Mouse (Mus musculus) adrenal gland, postnatal 14 days (tissue): Measurements from ENCODE around the gene Cdc25a. TPM values are rescaled to one million over a fixed set of nuclear protein-coding genes. Genes with fewer than 3 reads are reported as not detected.
A peak's percentile ranks its signal among the peaks of the same experiment; 100 is the strongest.

ENCODE experiments used
- DNase-seq: peaks from one replicate; pipeline ENCODE4 v3.0.0; 2021; ENCODE audit warnings: mixed read lengths
- total RNA-seq: library from RNA; stranded (reverse); gene quantifications from 2 replicates; pipeline ENCODE4 v1.2.3, GENCODE M21; 2021

The Cdc25a gene
- total RNA-seq, 1 experiment from 2014 or later = 14.6 TPM

- peak; percentile 91 for DNase-seq
Measured at GRCm38 (mm10) chr9:109892651-109893250, 17.4 kb downstream of the Cdc25a start.

DNA sequence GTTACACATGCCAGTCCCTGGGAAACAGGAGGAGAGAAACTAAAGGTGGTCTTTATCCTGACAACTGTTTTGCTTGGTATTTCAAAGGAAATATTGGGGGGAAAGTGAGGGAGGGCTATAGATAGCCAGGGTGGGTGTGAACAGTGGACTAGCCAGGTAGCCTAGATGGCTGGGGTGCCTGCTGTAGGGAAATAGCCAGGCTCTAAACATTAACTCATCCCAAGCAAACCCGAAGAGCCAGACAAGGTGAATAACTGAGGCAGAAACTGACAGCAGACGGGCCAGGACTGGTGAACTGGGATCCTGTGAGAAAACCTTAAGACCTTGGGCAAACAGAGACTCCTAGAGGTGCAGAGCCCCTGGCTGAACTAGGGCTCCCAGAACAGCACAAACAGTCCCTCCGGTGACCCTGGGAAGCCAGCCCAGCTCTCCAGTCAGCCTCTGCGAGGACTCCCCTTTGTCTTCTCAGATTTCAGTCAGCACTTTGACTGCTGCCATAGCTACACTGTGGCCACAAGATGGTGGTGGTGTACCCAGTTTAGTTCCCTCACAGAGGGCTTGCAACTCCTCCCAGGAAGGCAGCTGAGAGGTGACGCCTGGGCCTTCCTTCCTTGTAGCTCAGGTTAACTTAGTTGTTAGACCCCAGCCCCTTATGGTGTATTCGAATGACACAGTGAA, 19.2 kb downstream of the Cdc25a start:
- DNase-seq = peak; percentile 90

DNA sequence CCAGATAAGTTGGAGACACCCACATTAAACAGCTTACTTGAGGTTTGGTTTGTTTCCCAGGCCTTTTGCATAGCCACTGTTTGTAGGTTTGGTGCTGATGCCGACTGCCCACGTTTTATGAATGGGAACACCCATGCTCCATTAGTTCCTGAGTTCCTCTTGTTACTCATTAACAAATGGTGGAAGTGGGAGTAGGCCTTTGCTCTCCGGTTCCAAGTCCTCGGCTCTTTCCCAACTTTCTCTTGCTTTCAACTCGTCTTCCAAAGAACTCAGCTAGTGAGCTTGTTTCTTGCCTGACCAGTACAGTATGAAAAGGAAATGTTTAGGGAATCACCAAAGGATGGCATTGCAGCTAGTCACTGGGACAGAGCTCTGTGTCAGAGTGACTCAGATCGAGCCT, 20.2 kb downstream of the Cdc25a start:
- no peak for DNase-seq

DNA sequence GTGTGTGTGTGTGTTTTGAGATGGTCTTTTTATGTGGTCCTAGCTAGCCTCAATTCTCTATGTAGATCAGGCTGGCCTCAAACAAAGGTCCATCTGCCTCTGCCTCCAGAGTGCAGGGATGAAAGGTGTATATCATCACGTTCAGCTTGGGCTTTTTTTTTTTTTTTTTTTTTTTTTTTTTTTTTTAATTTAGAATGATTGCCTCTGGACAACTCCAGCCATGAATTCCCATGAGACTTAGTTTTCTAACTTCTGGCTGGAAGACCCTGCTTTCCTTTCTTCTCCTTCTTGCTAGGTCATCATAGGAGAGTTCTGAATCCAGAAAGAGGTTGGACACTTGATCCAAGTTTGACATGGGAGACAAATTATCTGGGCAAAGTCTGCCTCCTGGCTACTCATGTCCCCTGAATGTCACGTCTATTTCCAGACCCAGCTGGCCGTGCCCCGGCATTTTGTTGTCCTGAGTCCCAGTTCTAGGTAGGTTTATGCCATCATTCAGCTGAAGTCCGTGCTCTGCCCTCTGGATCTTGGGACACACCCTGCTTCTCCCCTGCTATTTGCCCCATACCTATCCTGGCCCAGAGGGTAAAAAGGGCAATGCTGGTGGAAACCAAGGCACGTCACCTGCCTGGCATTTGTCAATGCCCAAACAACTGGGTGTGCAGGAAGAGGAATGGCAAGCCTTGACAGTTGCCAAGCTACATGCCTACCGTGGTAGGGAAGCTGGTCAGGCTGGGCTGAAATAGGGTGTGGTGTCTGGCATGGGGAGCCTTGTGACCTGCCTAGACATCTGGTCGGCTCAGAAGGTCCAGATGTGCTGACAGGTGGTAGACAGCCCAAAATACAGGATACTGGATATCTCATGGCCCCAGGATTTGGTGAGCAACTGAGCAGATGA, 21.1 kb downstream of the Cdc25a start:
- DNase-seq = no peak

GRCm38 (mm10) chr9:109898027-109898426, 22.6 kb downstream of the Cdc25a start:
- DNase-seq = no peak

GRCm38 (mm10) chr9:109899361-109899760, 24.0 kb downstream of the Cdc25a start:
- DNase-seq = no peak

GRCm38 (mm10) chr9:109899774-109900173, 24.4 kb downstream of the Cdc25a start:
- peak; percentile 46 for DNase-seq

DNA sequence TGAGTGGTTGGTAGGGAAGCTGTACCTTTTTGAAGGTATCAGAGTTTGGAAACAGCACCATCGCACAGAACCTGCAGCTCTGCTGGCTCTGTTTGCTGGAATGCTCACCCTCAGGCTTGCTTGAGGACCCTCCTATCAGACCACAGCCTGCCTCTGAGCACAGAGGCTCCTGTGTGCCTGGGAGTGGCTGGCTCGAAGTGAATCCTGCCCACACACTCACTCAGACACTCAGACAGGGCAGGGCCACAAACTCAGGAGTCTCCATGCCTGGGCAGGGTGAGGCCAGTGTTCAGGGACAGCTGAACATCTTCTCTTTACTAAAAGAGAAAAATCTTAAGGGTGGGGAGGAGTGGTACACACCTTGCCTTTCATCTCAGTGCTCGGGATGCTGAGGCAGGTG, 25.2 kb downstream of the Cdc25a start:
- DNase-seq = no peak

GRCm38 (mm10) chr9:109902246-109902645, 26.9 kb downstream of the Cdc25a start:
- DNase-seq = no peak

- DNase-seq = no peak
Measured at GRCm38 (mm10) chr9:109902740-109903139, 27.4 kb downstream of the Cdc25a start.

GRCm38 (mm10) chr9:109907300-109907699, 31.9 kb downstream of the Cdc25a start:
- peak; percentile 80 for DNase-seq

- DNase-seq = no peak
Measured at GRCm38 (mm10) chr9:109907774-109908465, 32.5 kb downstream of the Cdc25a start.

DNA sequence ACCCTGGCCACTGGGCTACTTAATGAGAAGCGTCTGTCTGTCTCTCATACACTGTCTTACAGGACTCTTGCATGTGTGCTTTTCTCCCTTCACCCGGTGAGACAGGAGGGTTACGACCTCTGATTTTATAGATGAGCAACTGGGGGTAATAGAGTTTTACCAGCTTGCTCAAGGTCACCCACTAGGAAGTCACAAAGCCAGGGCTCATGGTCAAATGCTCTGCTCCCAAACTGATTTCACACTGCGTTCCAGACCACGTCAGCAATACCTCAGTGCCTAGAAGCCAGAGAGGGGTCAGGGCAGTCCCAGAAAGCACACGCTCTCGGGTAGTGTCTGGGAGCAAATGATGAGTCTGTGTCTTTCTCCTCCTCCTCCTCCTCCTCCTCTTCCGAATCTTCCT, 33.7 kb downstream of the Cdc25a start:
- peak; percentile 22 for DNase-seq

DNA sequence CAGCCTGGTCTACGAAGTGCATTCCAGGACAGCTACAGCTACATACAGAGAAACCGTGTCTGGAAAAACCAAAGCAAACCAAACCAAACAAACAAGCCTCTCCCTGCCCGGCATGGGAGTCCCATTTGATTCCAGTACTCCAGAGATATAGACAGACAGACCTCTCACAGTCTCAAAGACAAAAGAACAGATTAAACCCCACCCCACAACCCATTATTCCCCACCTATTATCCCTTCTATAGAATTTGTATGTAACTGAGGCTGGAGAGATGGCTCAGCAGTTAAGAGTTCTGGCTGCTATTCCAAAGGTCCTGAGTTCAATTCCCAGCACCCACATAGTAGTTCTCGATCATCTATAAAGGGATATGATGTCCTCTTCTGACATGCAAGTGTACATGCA, 34.5 kb downstream of the Cdc25a start:
- no peak for DNase-seq

DNA sequence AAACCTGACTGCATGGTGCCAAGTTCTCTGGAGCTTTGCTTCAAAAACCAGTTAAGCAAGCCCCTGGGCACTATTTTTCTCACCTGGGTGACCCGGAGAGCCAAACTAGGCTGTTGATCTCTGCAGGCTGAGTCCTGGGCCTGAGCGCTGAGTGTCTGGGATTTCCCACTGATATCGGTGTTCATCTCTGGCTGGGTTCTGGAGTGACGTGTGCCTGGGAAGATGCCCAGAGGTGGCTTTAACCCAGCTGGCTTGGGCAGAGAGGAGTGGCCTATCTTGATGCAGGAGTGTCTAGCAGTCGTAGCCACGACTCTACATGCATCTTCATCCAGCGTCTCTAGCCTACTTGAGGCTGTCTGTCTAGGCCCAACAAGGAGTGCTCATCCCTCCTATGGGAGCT, 36.4 kb downstream of the Cdc25a start:
- peak; percentile 67 for DNase-seq

GRCm38 (mm10) chr9:109914269-109914926, 39.0 kb downstream of the Cdc25a start:
- no peak for DNase-seq

DNA sequence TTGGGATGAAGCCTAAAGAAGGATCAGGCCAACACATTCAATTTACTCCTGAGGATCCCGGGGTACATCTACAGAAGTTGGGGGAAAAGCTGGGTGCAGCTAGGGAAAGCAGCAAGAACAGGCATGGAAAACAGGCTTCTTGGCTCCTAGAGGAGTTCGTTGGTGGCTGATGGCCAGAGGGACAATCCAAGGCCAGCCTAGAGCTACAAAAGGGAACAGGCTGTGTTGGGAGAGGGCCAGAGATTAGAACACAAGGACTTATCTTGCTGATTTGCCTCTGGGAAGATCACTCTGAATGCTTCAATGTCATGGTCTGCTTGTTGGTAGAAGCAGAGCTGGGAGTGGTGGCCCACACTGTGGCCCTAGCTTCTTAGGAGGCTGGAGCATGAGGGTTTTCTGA, 42.6 kb downstream of the Cdc25a start:
- peak; percentile 79 for DNase-seq

DNA sequence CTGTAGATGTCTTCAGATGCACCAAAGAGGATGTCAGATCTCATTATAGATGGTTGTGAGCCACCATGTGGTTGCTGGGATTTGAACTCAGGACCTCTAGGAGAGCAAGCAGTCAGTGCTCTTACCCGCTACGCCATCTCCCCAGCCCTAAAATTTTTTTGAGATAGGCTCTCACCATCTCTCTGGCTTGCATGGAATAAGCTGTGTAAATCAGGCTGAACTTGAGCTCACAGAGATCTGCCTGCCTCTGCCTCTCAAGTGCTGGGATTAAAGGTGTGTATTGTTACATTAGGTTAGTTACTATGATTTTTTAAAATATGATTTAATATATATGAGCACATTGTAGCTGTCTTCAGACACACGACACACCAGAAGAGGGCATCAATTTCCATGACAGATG, 53.8 kb downstream of the Cdc25a start:
- DNase-seq = no peak

GRCm38 (mm10) chr9:109930063-109930462, 54.7 kb downstream of the Cdc25a start:
- no peak for DNase-seq

GRCm38 (mm10) chr9:109930752-109931151, 55.4 kb downstream of the Cdc25a start:
- DNase-seq = no peak

- DNase-seq = peak; percentile 99
Measured at GRCm38 (mm10) chr9:109931257-109932171, 56.1 kb downstream of the Cdc25a start, which contains the start of gene Map4. Gene Map4 (plus strand): TSS chr9:109931460.
